8 mouse cellular contexts compared by ENCODE assay signal in genomic region chr12:81332875-81333421, GRCm38 (mm10). TPM values are rescaled to one million over a fixed set of nuclear protein-coding genes. Genes with fewer than 3 reads are reported as not detected.
DNase-seq lines count a peak whose midpoint lies in the region; ATAC-seq and TF ChIP-seq lines count a peak whose summit lies in the region.

Gene Slc8a3 (minus strand): TSS chr12:81333180.

- H3K27ac ChIP-seq in kidney, postnatal 0 days, result no peak within 1 kb of the TSS
- peak within 1 kb of the TSS; percentile 87 for H3K27ac ChIP-seq in layer of hippocampus, adult 2 months
- H3K27ac ChIP-seq in liver, embryonic 16.5 days (ENCODE audit: low read length), result no peak within 1 kb of the TSS

- TF ChIP-seq CTCF in kidney, postnatal 0 days (IDR thresholded peaks at IDR 0.05; ENCODE audit: low read depth), result no peak
- TF ChIP-seq CTCF in layer of hippocampus, adult 2 months (conservative IDR thresholded peaks at IDR 0.05), result 0 out of 2 replicates have a peak, but pooled peaks have one; percentile 2

- peaks cover 16% of the 10 kb centered on the region; the same call in 1 of the 2 replicates for H3K27me3 ChIP-seq in kidney, postnatal 0 days (ENCODE audit: insufficient read depth, low read length)
- H3K27me3 ChIP-seq in liver, embryonic 16.5 days (ENCODE audit: control insufficient read depth, insufficient read depth, low read depth, low read length), result peaks cover 35% of the 10 kb centered on the region

- peaks cover 3% of the 10 kb centered on the region; the same call in 1 of the 2 replicates for H3K4me1 ChIP-seq in kidney, postnatal 0 days (replicated peaks; ENCODE audit: insufficient read depth, low read length)
- no peaks in the 10 kb centered on the region for H3K4me1 ChIP-seq in liver, embryonic 16.5 days (ENCODE audit: control insufficient read depth, low read depth, low read length)

- peak within 1 kb of the TSS; percentile 100 for H3K4me2 ChIP-seq in kidney, postnatal 0 days (ENCODE audit: low read length)
- peak within 1 kb of the TSS; percentile 58 for H3K4me2 ChIP-seq in liver, embryonic 16.5 days (ENCODE audit: low read depth, low read length)

- peak within 1 kb of the TSS; percentile 50 for H3K4me3 ChIP-seq in kidney, postnatal 0 days (replicated peaks; ENCODE audit: low read depth, low read length)
- peak within 1 kb of the TSS; percentile 66 for H3K4me3 ChIP-seq in layer of hippocampus, adult 2 months
- peak within 1 kb of the TSS; percentile 47 for H3K4me3 ChIP-seq in liver, embryonic 16.5 days (ENCODE audit: low read depth, low read length)

- peak within 1 kb of the TSS; percentile 52 for H3K9ac ChIP-seq in kidney, postnatal 0 days (ENCODE audit: low read depth, low read length)
- no peak within 1 kb of the TSS for H3K9ac ChIP-seq in liver, embryonic 16.5 days (ENCODE audit: low read depth, low read length)

- no peaks in the 10 kb centered on the region for H3K36me3 ChIP-seq in kidney, postnatal 0 days (ENCODE audit: insufficient read depth, low read length)
- H3K36me3 ChIP-seq in liver, embryonic 16.5 days (ENCODE audit: control insufficient read depth, insufficient read depth), result no peaks in the 10 kb centered on the region

- DNase-seq in kidney, postnatal 0 days (ENCODE audit: low spot score), result peak; percentile 33
- DNase-seq in kidney, postnatal 25 days, result no peak
- DNase-seq in embryo, embryonic 10 days (ENCODE audit: low spot score), result peak; percentile 54
- peak; percentile 44 for DNase-seq in gastrocnemius, postnatal 10 days
- peak; percentile 46 to 65 for DNase-seq in layer of hippocampus, adult 2 months (ENCODE audit: low spot score in 2 of 2)
- DNase-seq in right cerebral cortex, adult 18-20 months, result peak; percentile 78
- no peak for DNase-seq in spleen, adult 18-20 months

- no peak; the same call in 1 of the 2 replicates for ATAC-seq in kidney, postnatal 0 days (replicated peaks; ENCODE audit: low FRiP score, low read depth)
- no peak for ATAC-seq in liver, embryonic 16.5 days (ENCODE audit: low read depth)

- no peaks in the 10 kb centered on the region for H3K9me3 ChIP-seq in kidney, postnatal 0 days (replicated peaks; ENCODE audit: low read length)
- H3K9me3 ChIP-seq in liver, embryonic 16.5 days (replicated peaks; ENCODE audit: control insufficient read depth, low read length), result no peaks in the 10 kb centered on the region

- WGBS in kidney, postnatal 0 days, result under 1% methylated on average over 44 of the region's 47 CpGs
- 1% methylated on average over 46 of the region's 47 CpGs for whole genome bisulfite sequencing in liver, embryonic 16.5 days (ENCODE audit: insufficient replicate concordance)

RNA-seq across cellular contexts. Expression of gene Slc8a3, which starts in this region (rescaled TPM):
- polyA plus RNA-seq in kidney, postnatal 0 days (2015; fragmentation: Nextera tagmentation; extraction: Ambion mirVana), result 0.05 and 0.09 TPM in 2 replicates
- 10 to 100 TPM; 35.8 to 48.7 TPM for total RNA-seq in gastrocnemius, postnatal 10 days (2021)
- 10 to 100 TPM in 1 of 2 experiments, 1 to 10 TPM in 1; 9.1 to 10.8 TPM for total RNA-seq in layer of hippocampus, adult 2 months (2021)
- 0.04 and 0.05 TPM in 2 replicates for polyA plus RNA-seq in liver, embryonic 16.5 days (2015; fragmentation: Nextera tagmentation; extraction: Ambion mirVana)

Comparison
In these comparisons a context has a peak if more than half of its experiments do, and no peak if none do; other contexts are left out.
1. Peak in DNase-seq, H3K4me3 ChIP-seq, H3K9ac ChIP-seq and H3K4me2 ChIP-seq in kidney, postnatal 0 days; RNA of the gene not detected or under 1 TPM.
2. DNase-seq: peak in embryo, embryonic 10 days (single experiment), gastrocnemius, postnatal 10 days (single experiment), layer of hippocampus, adult 2 months (2 of 2) and right cerebral cortex, adult 18-20 months (single experiment); none in kidney, postnatal 25 days (0 of 2) and spleen, adult 18-20 months (0 of 2).
3. Peak in every context shown above with its lines, with median percentiles within 50 percentile points of each other: H3K4me3 ChIP-seq.